Mouse (Mus musculus): ENCODE measurements around the gene Gnb1. TPM values are rescaled to one million over a fixed set of nuclear protein-coding genes. Genes with fewer than 3 reads are reported as not detected.
A peak's percentile ranks its signal among the peaks of the same experiment; 100 is the strongest.
"Not testable (repeated sequence)": the region's sequence is repeated elsewhere in the genome, so short reads cannot be mapped to it uniquely, and the experiment has no call there.

The Gnb1 gene
- total and polyA plus RNA-seq, 3 experiments, result 43.2 to 604 (median 136) TPM

DNA sequence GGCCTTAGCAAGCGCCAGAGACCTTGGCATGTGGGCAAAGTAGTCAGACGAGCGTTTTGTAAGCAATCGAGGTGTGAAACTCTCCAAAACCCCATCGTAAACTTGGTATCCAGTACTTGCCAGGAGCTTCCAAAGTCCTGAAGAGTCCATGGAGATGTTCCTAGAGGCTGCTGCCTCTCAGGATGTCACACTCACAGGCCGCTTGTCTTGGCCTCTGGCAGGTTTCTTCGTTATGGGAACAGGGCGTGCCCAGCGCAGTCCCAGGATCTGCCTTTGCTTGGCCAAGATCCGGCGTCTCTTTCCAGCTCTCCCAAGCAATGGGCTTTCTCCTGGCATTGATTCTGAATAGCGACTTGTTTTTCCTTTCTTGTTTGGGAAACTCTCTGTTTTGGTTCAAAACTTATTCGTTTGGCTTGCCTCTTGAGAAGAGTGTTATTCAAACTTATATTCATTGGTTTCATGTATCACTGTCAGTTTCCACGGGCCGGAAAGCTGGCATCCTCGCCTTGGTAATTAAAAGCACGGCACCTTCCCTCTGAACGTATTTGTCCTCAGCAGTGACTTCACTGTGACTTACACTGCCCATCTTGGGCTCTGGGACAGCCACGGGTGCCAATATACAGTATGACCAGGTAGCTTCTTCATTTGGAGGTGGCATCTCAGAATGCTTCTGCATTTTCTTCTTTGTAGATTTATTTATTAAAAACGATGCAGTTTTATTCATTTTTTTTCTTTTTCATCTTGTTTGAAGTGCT lies 73.3 kb downstream of the Gnb1 start:
- peaks cover 59% of the 10 kb centered on the region for H3K4me1 ChIP-seq (ENCODE audit: insufficient read depth, low read depth, low read length)
- no peak for DNase-seq (ENCODE audit: low spot score)
- H3K36me3 ChIP-seq (replicated peaks), result peaks cover 52% of the 10 kb centered on the region
- ATAC-seq (ENCODE audit: extremely low read depth, insufficient number of reproducible peaks, low FRiP score, poor library complexity, severe bottlenecking), result no peak
- no peaks in the 10 kb centered on the region for H3K9me3 ChIP-seq (replicated peaks)
- peak overlapping the region; percentile 92 for H3K4me3 ChIP-seq (ENCODE audit: low read depth, low read length)
- TF ChIP-seq POLR2AphosphoS5 (IDR thresholded peaks at IDR 0.05; ENCODE audit: insufficient replicate concordance, low read depth, low read length), result no peak
- no peak for TF ChIP-seq TAL1 (conservative IDR thresholded peaks at IDR 0.05; ENCODE audit: low read depth, low read length)
- TF ChIP-seq GATA1 (IDR thresholded peaks at IDR 0.05; ENCODE audit: borderline replicate concordance, low read length), result no peak
- no peak for TF ChIP-seq GATA2 (IDR thresholded peaks at IDR 0.05; ENCODE audit: borderline replicate concordance, low read depth, low read length)
- H3K27me3 ChIP-seq (ENCODE audit: insufficient read depth, low read length), result no peaks in the 10 kb centered on the region

DNA sequence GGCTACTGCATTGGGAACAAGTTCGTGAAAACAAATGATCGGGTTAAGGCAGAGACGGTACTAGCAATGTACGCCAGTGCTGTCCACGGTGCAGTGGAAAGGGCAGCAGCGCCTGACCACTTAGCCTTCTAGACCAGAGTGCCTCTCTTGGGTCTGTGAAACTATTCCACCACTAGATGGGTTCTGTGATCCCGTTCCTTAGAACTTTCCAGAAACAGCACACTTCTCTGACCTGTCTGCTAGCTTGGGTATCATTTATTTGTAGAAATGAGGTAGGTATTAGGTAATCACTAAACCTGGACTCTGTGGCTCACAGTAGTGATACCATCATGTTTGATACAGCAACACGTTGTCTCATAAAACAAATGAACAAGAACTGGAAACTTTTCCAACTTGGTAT lies 75.4 kb downstream of the Gnb1 start:
- ATAC-seq (ENCODE audit: extremely low read depth, insufficient number of reproducible peaks, low FRiP score, poor library complexity, severe bottlenecking) (no peak), DNase-seq (ENCODE audit: low spot score) (no peak)
- H3K4me3 ChIP-seq (ENCODE audit: low read depth, low read length), result no peak overlapping the region
- no peaks in the 10 kb centered on the region for H3K9me3 ChIP-seq (replicated peaks)
- H3K4me1 ChIP-seq (ENCODE audit: insufficient read depth, low read depth, low read length), result peaks cover 51% of the 10 kb centered on the region
- TF ChIP-seq CTCF (IDR thresholded peaks at IDR 0.05; ENCODE audit: low read depth, low read length), result no peak
- TF ChIP-seq TAL1 (conservative IDR thresholded peaks at IDR 0.05; ENCODE audit: low read depth, low read length), result no peak
- no peak for TF ChIP-seq GATA1 (IDR thresholded peaks at IDR 0.05; ENCODE audit: borderline replicate concordance, low read length)
- no peak for TF ChIP-seq POLR2AphosphoS5 (IDR thresholded peaks at IDR 0.05; ENCODE audit: insufficient replicate concordance, low read depth, low read length)
- TF ChIP-seq GATA2 (IDR thresholded peaks at IDR 0.05; ENCODE audit: borderline replicate concordance, low read depth, low read length), result no peak
- H3K36me3 ChIP-seq (replicated peaks), result peaks cover 43% of the 10 kb centered on the region
- H3K27me3 ChIP-seq (ENCODE audit: insufficient read depth, low read length), result no peaks in the 10 kb centered on the region

DNA sequence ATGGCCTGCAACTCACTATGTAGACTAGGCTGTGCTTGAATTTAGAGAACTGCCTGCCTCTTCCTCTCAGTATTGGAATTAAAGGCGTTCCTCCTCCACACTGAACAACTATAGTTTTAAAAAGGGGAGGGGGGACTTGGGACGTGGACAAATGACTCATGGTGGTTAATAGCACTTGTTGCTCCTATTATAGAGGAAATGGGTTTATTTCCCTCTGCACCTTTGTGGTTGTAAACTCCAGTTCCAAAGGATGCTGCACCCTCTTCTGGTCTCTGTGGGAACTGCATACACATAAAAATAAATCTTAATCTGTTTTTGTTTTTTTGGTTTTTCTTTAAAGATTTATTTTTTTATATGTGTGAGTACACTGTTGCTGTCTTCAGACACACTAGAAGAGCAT lies 77.0 kb downstream of the Gnb1 start:
- ATAC-seq (ENCODE audit: extremely low read depth, insufficient number of reproducible peaks, low FRiP score, poor library complexity, severe bottlenecking), result 0 out of 2 replicates have a peak, but pooled peaks have one; percentile 2
- Histone ChIP-seq H3K9me3 (replicated peaks) (no peaks in the 10 kb centered on the region), H3K27me3 (ENCODE audit: insufficient read depth, low read length) (no peaks in the 10 kb centered on the region), H3K4me3 (ENCODE audit: low read depth, low read length) (no peak overlapping the region), H3K36me3 (replicated peaks) (peaks cover 50% of the 10 kb centered on the region), H3K4me1 (ENCODE audit: insufficient read depth, low read depth, low read length) (peaks cover 43% of the 10 kb centered on the region)
- TF ChIP-seq POLR2AphosphoS5 (IDR thresholded peaks at IDR 0.05; ENCODE audit: insufficient replicate concordance, low read depth, low read length), result no peak
- peak; percentile 29; the same call in 1 of the 2 replicates for TF ChIP-seq CTCF (IDR thresholded peaks at IDR 0.05; ENCODE audit: low read depth, low read length)
- peak; percentile 52 for DNase-seq (ENCODE audit: low spot score)

DNA sequence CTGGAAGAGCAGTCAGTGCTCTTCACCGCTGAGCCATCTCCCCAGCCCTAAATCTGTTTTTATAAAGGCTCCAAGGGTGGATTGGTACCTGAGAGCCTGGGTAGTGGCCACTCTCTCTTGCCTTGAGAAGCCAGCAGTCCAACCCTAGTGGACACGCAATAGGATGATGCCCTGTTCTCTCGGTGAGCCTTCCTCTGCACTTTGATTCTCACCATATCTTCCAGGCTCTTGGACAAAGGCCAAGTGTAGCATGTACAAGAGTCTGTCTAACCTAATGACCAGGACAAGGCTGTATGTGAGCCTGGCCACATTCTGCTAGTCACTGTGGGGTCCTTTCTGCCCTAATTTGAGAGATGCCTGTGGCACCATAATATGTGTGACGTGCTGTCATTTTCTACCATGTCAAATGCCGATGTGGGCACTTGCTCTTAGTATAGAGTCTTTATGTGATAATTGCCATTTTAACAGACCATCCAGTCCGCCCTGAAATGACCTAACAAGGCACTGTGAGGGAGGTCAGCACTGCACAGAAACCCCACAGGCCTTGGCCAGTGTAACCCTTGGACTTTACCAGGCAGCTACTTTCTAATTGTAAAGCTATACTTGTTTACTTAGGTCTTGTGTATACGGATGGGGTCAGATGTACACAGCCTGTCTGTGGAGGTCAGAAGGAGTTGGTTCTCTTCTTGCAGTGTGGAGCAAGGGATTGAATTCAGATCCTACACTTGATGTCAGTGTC lies 77.6 kb downstream of the Gnb1 start:
- Histone ChIP-seq H3K4me1 (ENCODE audit: insufficient read depth, low read depth, low read length) (peaks cover 50% of the 10 kb centered on the region), H3K36me3 (replicated peaks) (peaks cover 56% of the 10 kb centered on the region), H3K27me3 (ENCODE audit: insufficient read depth, low read length) (no peaks in the 10 kb centered on the region), H3K9me3 (replicated peaks) (no peaks in the 10 kb centered on the region), H3K4me3 (ENCODE audit: low read depth, low read length) (no peak overlapping the region)
- TF ChIP-seq CTCF (IDR thresholded peaks at IDR 0.05; ENCODE audit: low read depth, low read length) (no peak), GATA1 (IDR thresholded peaks at IDR 0.05; ENCODE audit: borderline replicate concordance, low read length) (no peak), TAL1 (conservative IDR thresholded peaks at IDR 0.05; ENCODE audit: low read depth, low read length) (no peak), POLR2AphosphoS5 (IDR thresholded peaks at IDR 0.05; ENCODE audit: insufficient replicate concordance, low read depth, low read length) (no peak), GATA2 (IDR thresholded peaks at IDR 0.05; ENCODE audit: borderline replicate concordance, low read depth, low read length) (no peak)
- DNase-seq (ENCODE audit: low spot score) (no peak), ATAC-seq (ENCODE audit: extremely low read depth, insufficient number of reproducible peaks, low FRiP score, poor library complexity, severe bottlenecking) (no peak)

DNA sequence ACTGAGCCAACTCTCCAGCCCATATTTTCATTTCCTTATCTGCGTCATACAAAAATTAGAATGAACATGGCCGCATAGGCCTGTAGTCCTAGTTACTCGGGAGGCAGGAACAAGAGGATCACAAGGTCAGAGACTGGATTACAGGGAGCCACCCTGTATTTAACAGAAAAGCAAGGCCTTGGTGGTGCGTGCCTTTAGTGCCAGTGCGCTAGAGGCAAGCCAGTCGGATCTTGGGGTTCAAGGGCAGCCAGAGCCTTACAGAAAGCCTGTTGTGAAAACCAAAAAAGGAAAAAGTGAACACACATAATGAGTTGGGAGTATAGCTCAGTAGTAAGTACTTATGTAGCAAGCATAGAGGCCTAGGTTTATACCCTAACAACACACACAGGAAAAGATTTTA lies 78.7 kb downstream of the Gnb1 start:
- ATAC-seq (ENCODE audit: extremely low read depth, insufficient number of reproducible peaks, low FRiP score, poor library complexity, severe bottlenecking) (no peak), DNase-seq (ENCODE audit: low spot score) (no peak)
- H3K27me3 ChIP-seq (ENCODE audit: insufficient read depth, low read length), result no peaks in the 10 kb centered on the region
- TF ChIP-seq POLR2AphosphoS5 (IDR thresholded peaks at IDR 0.05; ENCODE audit: insufficient replicate concordance, low read depth, low read length) (no peak), CTCF (IDR thresholded peaks at IDR 0.05; ENCODE audit: low read depth, low read length) (no peak), GATA1 (IDR thresholded peaks at IDR 0.05; ENCODE audit: borderline replicate concordance, low read length) (no peak), GATA2 (IDR thresholded peaks at IDR 0.05; ENCODE audit: borderline replicate concordance, low read depth, low read length) (no peak), TAL1 (conservative IDR thresholded peaks at IDR 0.05; ENCODE audit: low read depth, low read length) (no peak)
- H3K4me3 ChIP-seq (ENCODE audit: low read depth, low read length), result no peak overlapping the region
- H3K4me1 ChIP-seq (ENCODE audit: insufficient read depth, low read depth, low read length), result peaks cover 47% of the 10 kb centered on the region
- H3K9me3 ChIP-seq (replicated peaks), result no peaks in the 10 kb centered on the region
- peaks cover 60% of the 10 kb centered on the region for H3K36me3 ChIP-seq (replicated peaks)

DNA sequence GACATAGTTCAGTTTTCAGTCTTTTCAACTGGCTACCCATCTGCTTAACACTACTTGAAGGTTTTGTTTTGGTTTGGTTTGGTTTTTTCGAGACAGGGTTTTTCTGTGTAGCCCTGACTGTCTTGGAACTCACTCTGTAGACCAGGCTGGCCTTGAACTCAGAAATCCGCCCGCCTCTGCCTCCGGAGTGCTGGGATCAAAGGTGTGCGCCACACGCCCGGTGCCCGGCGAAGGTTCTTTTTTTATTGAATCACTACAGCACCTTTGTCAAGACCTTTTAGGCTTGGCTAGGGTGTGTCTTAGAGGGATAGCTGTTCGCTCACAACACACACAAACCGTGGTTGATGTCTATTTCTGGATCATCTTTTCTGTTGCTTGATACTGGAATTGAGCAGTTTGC lies 79.2 kb downstream of the Gnb1 start:
- not testable (repeated sequence) for H3K9me3 ChIP-seq (replicated peaks); DNase-seq (ENCODE audit: low spot score); ATAC-seq (ENCODE audit: extremely low read depth, insufficient number of reproducible peaks, low FRiP score, poor library complexity, severe bottlenecking); H3K4me3 ChIP-seq (ENCODE audit: low read depth, low read length); H3K27me3 ChIP-seq (ENCODE audit: insufficient read depth, low read length)
- Histone ChIP-seq H3K36me3 (replicated peaks) (peaks cover 60% of the 10 kb centered on the region), H3K4me1 (ENCODE audit: insufficient read depth, low read depth, low read length) (peaks cover 45% of the 10 kb centered on the region)

Measured in G1E (cell line).